Mouse (Mus musculus): Measurements from ENCODE around the gene Lhb.
"Not testable (repeated sequence)": the region's sequence is repeated elsewhere in the genome, so short reads cannot be mapped to it uniquely, and the experiment has no call there.

Lhb gene

GRCm38 (mm10) chr7:45455932-45456696 lies 35.5 kb downstream of the Lhb start:
- no peak for DNase-seq

- DNase-seq: no peak
Observed at GRCm38 (mm10) chr7:45456721-45457203, 36.1 kb downstream of the Lhb start.

- DNase-seq: no peak
Observed at GRCm38 (mm10) chr7:45457204-45458060, 36.8 kb downstream of the Lhb start.

- DNase-seq: peak; percentile 88 to 92
Observed at GRCm38 (mm10) chr7:45458748-45459563, 38.3 kb downstream of the Lhb start.

GRCm38 (mm10) chr7:45459564-45460140 lies 39.0 kb downstream of the Lhb start, which contains the start of gene Ftl1:
Ftl1 (minus strand) TSS chr7:45459884.
- DNase-seq: peak; percentile 94 to 96

- DNase-seq: peak in 1 of 2 experiments; percentile 45
Observed at GRCm38 (mm10) chr7:45460377-45460776, 39.8 kb downstream of the Lhb start.

- peak; percentile 51 to 64 for DNase-seq
Observed at GRCm38 (mm10) chr7:45460860-45461314, 40.3 kb downstream of the Lhb start.

- DNase-seq: no peak
Observed at GRCm38 (mm10) chr7:45461326-45461725, 40.7 kb downstream of the Lhb start.

- DNase-seq: no peak
Observed at GRCm38 (mm10) chr7:45461781-45462180, 41.2 kb downstream of the Lhb start.

- no peak for DNase-seq
Observed at GRCm38 (mm10) chr7:45462325-45462724, 41.7 kb downstream of the Lhb start.

GRCm38 (mm10) chr7:45462868-45463267 lies 42.2 kb downstream of the Lhb start:
- not testable (repeated sequence) for DNase-seq

GRCm38 (mm10) chr7:45463987-45464778 lies 43.6 kb downstream of the Lhb start:
- peak; percentile 34 to 60 for DNase-seq

- DNase-seq: peak in 1 of 2 experiments; percentile 28
Observed at GRCm38 (mm10) chr7:45465112-45465511, 44.5 kb downstream of the Lhb start.

- peak; percentile 29 to 53 for DNase-seq
Observed at GRCm38 (mm10) chr7:45465549-45465948, 44.9 kb downstream of the Lhb start.

- DNase-seq: peak; percentile 98 to 99
Observed at GRCm38 (mm10) chr7:45466283-45467089, 45.9 kb downstream of the Lhb start, which contains the start of gene Bax. Bax (minus strand) TSS chr7:45466898.

- peak in 1 of 2 experiments; percentile 33 for DNase-seq
Observed at GRCm38 (mm10) chr7:45467090-45467670, 46.6 kb downstream of the Lhb start.

GRCm38 (mm10) chr7:45470869-45471268 lies 50.2 kb downstream of the Lhb start:
- DNase-seq: peak; percentile 77 to 89
